Mouse (Mus musculus) liver, embryonic 11.5 days (tissue): ENCODE results near the gene Metap2. TPM values are rescaled to one million over a fixed set of nuclear protein-coding genes. Genes with fewer than 3 reads are reported as not detected.

Experiments
- ATAC-seq: fragments of 200-750 bp; cut with Nextera tagmentation; replicated peaks from 2 replicates; pipeline ENCODE4 v1.8.0; 2017; ENCODE audit warnings: moderate number of reproducible peaks, mild to moderate bottlenecking, moderate TSS enrichment, moderate library complexity; ENCODE audit not compliant: low FRiP score
- DNase-seq: peaks from one replicate; pipeline ENCODE4 v3.0.0-alpha.2; 2017; ENCODE audit warnings: low spot score
- H3K27ac ChIP-seq: fragments of 300-500 bp; sonication (generic); 2 replicates; pipeline ENCODE4 v1.5.1; 2014; ENCODE audit warnings: mild to moderate bottlenecking, low read depth, low read length, control low read depth
- H3K27me3 ChIP-seq: fragments of 300-500 bp; sonication (generic); replicated peaks from 2 replicates; pipeline ENCODE4 v1.6.1; 2014; ENCODE audit warnings: low read length, mixed read lengths; ENCODE audit not compliant: control insufficient read depth, insufficient read depth
- H3K36me3 ChIP-seq: fragments of 300-500 bp; sonication (generic); 2 replicates; pipeline ENCODE4 v1.6.1; 2014; ENCODE audit warnings: mild to moderate bottlenecking, low read length, moderate library complexity, mixed read lengths; ENCODE audit not compliant: control insufficient read depth, insufficient read depth
- H3K4me1 ChIP-seq: fragments of 300-500 bp; sonication (generic); replicated peaks from 2 replicates; pipeline ENCODE4 v1.6.1; 2014; ENCODE audit warnings: low read length, mixed read lengths; ENCODE audit not compliant: control insufficient read depth, insufficient read depth
- H3K4me2 ChIP-seq: fragments of 300-500 bp; sonication (generic); 2 replicates; pipeline ENCODE4 v1.6.1; 2014; ENCODE audit warnings: mild to moderate bottlenecking, control low read depth, moderate library complexity
- H3K4me3 ChIP-seq: fragments of 300-500 bp; sonication (generic); 2 replicates; pipeline ENCODE4 v1.5.1; 2014; ENCODE audit warnings: low read depth, low read length, control low read depth
- H3K9ac ChIP-seq: fragments of 300-500 bp; sonication (generic); 2 replicates; pipeline ENCODE4 v1.6.1; 2014; ENCODE audit warnings: low read depth, low read length, control low read depth
- H3K9me3 ChIP-seq: fragments of 300-500 bp; sonication (generic); 2 replicates; pipeline ENCODE4 v1.6.1; 2016; ENCODE audit warnings: low read length, inconsistent platforms, mixed read lengths; ENCODE audit not compliant: control insufficient read depth
- WGBS: fragments of 180-500 bp; shearing (Covaris S2); extraction: QIAGEN DNeasy Blood & Tissue Kit; methylation state at CpG from one replicate; pipeline ENCODE4 v1.1.7; 2014; 5-methylcytosine and 5-hydroxymethylcytosine counted together
- polyA plus RNA-seq: library from polyadenylated mRNA; unstranded; fragments of >200 nt; fragmentation: Nextera tagmentation; extraction: Ambion mirVana; gene quantifications from 2 replicates; pipeline ENCODE4 v1.2.1, GENCODE M21; 2014

Gene Metap2
- polyA plus RNA-seq, 1 experiment from 2014 or later = 397 TPM

- H3K27me3 ChIP-seq = no peaks in the 10 kb centered on the region
- peaks cover 21% of the 10 kb centered on the region for H3K36me3 ChIP-seq
- DNase-seq (no peak), ATAC-seq (no peak)
- peak overlapping the region; percentile 85 for H3K27ac ChIP-seq
- WGBS = 11% methylated on average over 10 of the region's 10 CpGs
- peak overlapping the region; percentile 98 for H3K9ac ChIP-seq
- peaks cover 26% of the 10 kb centered on the region for H3K4me1 ChIP-seq
- H3K4me2 ChIP-seq = peak overlapping the region; percentile 65
- peak overlapping the region; percentile 99 for H3K4me3 ChIP-seq
- no peaks in the 10 kb centered on the region for H3K9me3 ChIP-seq
Measured at GRCm38 (mm10) chr10:93888590-93888934, 8.3 kb downstream of the Metap2 start.

DNA sequence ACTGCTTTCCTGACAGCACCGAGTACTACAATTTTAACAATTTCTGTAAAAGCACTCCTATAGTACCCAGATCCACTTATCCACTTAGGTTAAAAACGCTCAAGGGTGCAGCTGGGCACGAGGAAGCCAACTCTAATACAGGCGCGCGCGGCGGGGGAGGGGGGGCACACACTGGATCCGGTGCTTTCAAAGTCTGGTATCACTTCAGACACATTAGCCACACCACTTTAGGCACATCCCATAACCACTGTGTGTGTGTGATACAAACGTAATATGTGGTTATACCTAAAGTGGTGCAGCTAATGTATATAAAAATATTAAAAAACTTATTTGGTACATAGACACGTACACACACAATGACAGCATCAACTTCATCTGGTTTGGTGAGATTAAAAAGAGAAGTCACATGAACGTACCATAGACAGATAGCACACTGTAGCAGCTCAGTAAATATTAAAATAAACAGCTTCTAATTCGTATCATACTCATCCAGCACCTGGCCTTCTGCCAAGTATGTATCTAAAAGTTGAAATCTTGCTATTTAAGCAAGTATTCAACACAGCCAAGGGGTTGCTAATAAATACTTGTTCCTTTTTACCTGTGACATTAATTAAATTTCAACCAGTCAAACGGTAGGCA lies 10.9 kb downstream of the Metap2 start:
- Histone ChIP-seq H3K27ac (no peak overlapping the region), H3K9me3 (no peaks in the 10 kb centered on the region), H3K4me1 (peaks cover 31% of the 10 kb centered on the region), H3K4me3 (no peak overlapping the region), H3K9ac (no peak overlapping the region), H3K27me3 (no peaks in the 10 kb centered on the region), H3K4me2 (peak overlapping the region; percentile 33; the same call in 1 of the 2 replicates), H3K36me3 (peaks cover 24% of the 10 kb centered on the region)
- ATAC-seq = no peak
- 82% methylated on average over 14 of the region's 14 CpGs for WGBS
- no peak for DNase-seq

DNA sequence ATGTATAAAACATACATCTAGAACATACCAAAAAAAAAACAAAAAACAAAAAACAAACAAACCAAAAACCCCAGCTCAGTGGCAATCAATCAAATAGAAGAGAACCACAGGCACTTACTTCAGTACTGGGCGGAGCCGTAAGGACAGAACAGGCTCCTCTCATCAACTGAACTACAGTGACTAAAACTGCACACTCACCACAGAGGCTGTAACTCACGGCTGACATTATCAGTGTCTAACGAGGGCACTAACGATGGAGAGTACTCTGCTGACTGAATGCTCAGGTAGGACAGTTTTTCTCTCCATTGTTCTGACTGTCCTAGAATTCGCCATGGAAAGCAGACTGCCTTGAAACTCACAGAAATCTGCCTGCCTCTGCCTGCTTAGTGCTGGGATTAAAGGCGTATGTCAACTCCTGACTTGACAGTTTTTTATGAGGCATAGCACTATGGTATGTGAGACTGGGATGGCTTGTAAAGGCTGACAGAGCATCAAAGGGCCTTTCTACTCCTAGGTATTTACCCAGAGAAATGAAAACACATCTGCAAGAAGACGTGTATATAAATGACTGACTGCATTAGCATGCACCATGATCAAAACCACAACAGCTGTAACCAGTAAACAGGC lies 14.0 kb downstream of the Metap2 start:
- Histone ChIP-seq H3K9me3 (no peaks in the 10 kb centered on the region), H3K36me3 (peaks cover 42% of the 10 kb centered on the region), H3K4me3 (no peak overlapping the region), H3K9ac (no peak overlapping the region), H3K4me2 (peak overlapping the region; percentile 38), H3K4me1 (peaks cover 27% of the 10 kb centered on the region), H3K27ac (peak overlapping the region; percentile 68), H3K27me3 (no peaks in the 10 kb centered on the region)
- DNase-seq (no peak), ATAC-seq (peak; percentile 94)
- 60% methylated on average over 8 of the region's 8 CpGs for WGBS

DNA sequence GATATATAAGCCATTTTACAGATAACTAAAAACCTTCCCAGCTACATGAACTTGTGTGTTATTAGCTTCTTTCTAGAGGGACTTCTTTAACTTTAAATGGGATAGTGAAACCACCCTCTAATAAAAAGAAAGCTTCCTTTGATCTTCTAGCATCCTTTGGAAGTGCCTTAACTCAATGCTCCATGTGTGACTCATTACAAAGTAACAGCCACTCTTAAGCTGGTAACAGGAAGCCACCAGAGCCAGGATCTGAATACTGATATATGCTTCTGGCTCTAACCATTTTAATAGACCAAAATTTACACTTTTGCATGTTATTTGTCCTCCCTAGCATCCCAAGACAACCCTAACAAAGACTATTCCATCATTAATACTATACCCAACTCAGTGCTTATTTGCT lies 15.0 kb downstream of the Metap2 start:
- Histone ChIP-seq H3K4me1 (peaks cover 27% of the 10 kb centered on the region), H3K27ac (no peak overlapping the region), H3K27me3 (no peaks in the 10 kb centered on the region), H3K4me2 (no peak overlapping the region), H3K4me3 (no peak overlapping the region), H3K9ac (no peak overlapping the region), H3K9me3 (no peaks in the 10 kb centered on the region), H3K36me3 (peaks cover 43% of the 10 kb centered on the region)
- ATAC-seq = no peak
- DNase-seq = no peak

- no peak overlapping the region for H3K4me2 ChIP-seq
- no peak overlapping the region for H3K9ac ChIP-seq
- DNase-seq (no peak), ATAC-seq (no peak)
- WGBS = 91% methylated on average over 4 of the region's 4 CpGs
- H3K4me3 ChIP-seq = no peak overlapping the region
- H3K4me1 ChIP-seq = peaks cover 8% of the 10 kb centered on the region
- no peaks in the 10 kb centered on the region for H3K9me3 ChIP-seq
- no peak overlapping the region for H3K27ac ChIP-seq
- no peaks in the 10 kb centered on the region for H3K27me3 ChIP-seq
- H3K36me3 ChIP-seq = peaks cover 30% of the 10 kb centered on the region
Measured at GRCm38 (mm10) chr10:93878732-93879131, 18.2 kb downstream of the Metap2 start.

GRCm38 (mm10) chr10:93876772-93877171 lies 20.1 kb downstream of the Metap2 start:
- H3K4me2 ChIP-seq = no peak overlapping the region
- DNase-seq (no peak), ATAC-seq (no peak)
- peaks cover 35% of the 10 kb centered on the region for H3K36me3 ChIP-seq
- no peak overlapping the region for H3K4me3 ChIP-seq
- H3K27ac ChIP-seq = no peak overlapping the region
- H3K9me3 ChIP-seq = no peaks in the 10 kb centered on the region
- H3K9ac ChIP-seq = no peak overlapping the region
- no peaks in the 10 kb centered on the region for H3K27me3 ChIP-seq
- WGBS = 70% methylated on average over 1 of the region's 1 CpGs
- H3K4me1 ChIP-seq = no peaks in the 10 kb centered on the region

- no peaks in the 10 kb centered on the region for H3K27me3 ChIP-seq
- no peak overlapping the region for H3K4me3 ChIP-seq
- no peaks in the 10 kb centered on the region for H3K4me1 ChIP-seq
- H3K27ac ChIP-seq = no peak overlapping the region
- no peaks in the 10 kb centered on the region for H3K9me3 ChIP-seq
- no peak overlapping the region for H3K4me2 ChIP-seq
- DNase-seq = no peak
- peaks cover 59% of the 10 kb centered on the region for H3K36me3 ChIP-seq
- H3K9ac ChIP-seq = no peak overlapping the region
- 79% methylated on average over 4 of the region's 4 CpGs for WGBS
- ATAC-seq = no peak
Measured at GRCm38 (mm10) chr10:93868886-93869285, 28.0 kb downstream of the Metap2 start.

- ATAC-seq (no peak), DNase-seq (no peak)
- Histone ChIP-seq H3K4me3 (no peak overlapping the region), H3K27me3 (no peaks in the 10 kb centered on the region), H3K4me2 (no peak overlapping the region), H3K4me1 (no peaks in the 10 kb centered on the region), H3K27ac (no peak overlapping the region), H3K36me3 (peaks cover 55% of the 10 kb centered on the region), H3K9me3 (no peaks in the 10 kb centered on the region), H3K9ac (no peak overlapping the region)
- 96% methylated on average over 7 of the region's 7 CpGs for WGBS
Measured at GRCm38 (mm10) chr10:93868401-93868800, 28.5 kb downstream of the Metap2 start.

- H3K27ac ChIP-seq = no peak overlapping the region
- ATAC-seq (no peak), DNase-seq (no peak)
- H3K9me3 ChIP-seq = no peaks in the 10 kb centered on the region
- H3K9ac ChIP-seq = no peak overlapping the region
- peaks cover 8% of the 10 kb centered on the region for H3K36me3 ChIP-seq
- H3K4me3 ChIP-seq = no peak overlapping the region
- H3K4me2 ChIP-seq = no peak overlapping the region
- H3K4me1 ChIP-seq = no peaks in the 10 kb centered on the region
- no peaks in the 10 kb centered on the region for H3K27me3 ChIP-seq
- 93% methylated on average over 6 of the region's 6 CpGs for WGBS
Measured at GRCm38 (mm10) chr10:93856095-93856494, 40.8 kb downstream of the Metap2 start.
